Mouse (Mus musculus): ENCODE data around the gene Zdhhc7. TPM values are rescaled to one million over a fixed set of nuclear protein-coding genes. Genes with fewer than 3 reads are reported as not detected.

Gene Zdhhc7
- polyA plus RNA-seq, 1 experiment: 35.5 TPM

GRCm38 (mm10) chr8:120044907-120045306 is 56.4 kb downstream of the Zdhhc7 start:
- no peak overlapping the region for H3K4me3 ChIP-seq (ENCODE audit: insufficient read depth, low read length)
- TF ChIP-seq POLR2A (IDR thresholded peaks at IDR 0.05; ENCODE audit: extremely low read depth, insufficient read depth, low read length) (no peak), CTCF (IDR thresholded peaks at IDR 0.05; ENCODE audit: extremely low read depth, insufficient read depth, low read length) (no peak)
- peaks cover 1% of the 10 kb centered on the region; the same call in 1 of the 2 replicates for H3K4me1 ChIP-seq (ENCODE audit: control insufficient read depth, insufficient read depth, low read length)
- H3K27ac ChIP-seq (ENCODE audit: insufficient read depth, low read length): no peak overlapping the region

GRCm38 (mm10) chr8:120042542-120043312 is 58.6 kb downstream of the Zdhhc7 start:
- H3K4me1 ChIP-seq (ENCODE audit: control insufficient read depth, insufficient read depth, low read length): peaks cover 1% of the 10 kb centered on the region; the same call in 1 of the 2 replicates
- TF ChIP-seq POLR2A (IDR thresholded peaks at IDR 0.05; ENCODE audit: extremely low read depth, insufficient read depth, low read length): no peak
- TF ChIP-seq CTCF (IDR thresholded peaks at IDR 0.05; ENCODE audit: extremely low read depth, insufficient read depth, low read length): no peak
- H3K27ac ChIP-seq (ENCODE audit: insufficient read depth, low read length): no peak overlapping the region
- H3K4me3 ChIP-seq (ENCODE audit: insufficient read depth, low read length): no peak overlapping the region

- H3K4me1 ChIP-seq (ENCODE audit: control insufficient read depth, insufficient read depth, low read length): no peaks in the 10 kb centered on the region
- no peak for TF ChIP-seq POLR2A (IDR thresholded peaks at IDR 0.05; ENCODE audit: extremely low read depth, insufficient read depth, low read length)
- no peak for TF ChIP-seq CTCF (IDR thresholded peaks at IDR 0.05; ENCODE audit: extremely low read depth, insufficient read depth, low read length)
- H3K27ac ChIP-seq (ENCODE audit: insufficient read depth, low read length): no peak overlapping the region
- no peak overlapping the region for H3K4me3 ChIP-seq (ENCODE audit: insufficient read depth, low read length)
These were observed 60.4 kb downstream of the Zdhhc7 start for GRCm38 (mm10) chr8:120040861-120041260.

- no peak overlapping the region for H3K27ac ChIP-seq (ENCODE audit: insufficient read depth, low read length)
- H3K4me3 ChIP-seq (ENCODE audit: insufficient read depth, low read length): no peak overlapping the region
- no peak for TF ChIP-seq POLR2A (IDR thresholded peaks at IDR 0.05; ENCODE audit: extremely low read depth, insufficient read depth, low read length)
- no peak for TF ChIP-seq CTCF (IDR thresholded peaks at IDR 0.05; ENCODE audit: extremely low read depth, insufficient read depth, low read length)
- no peaks in the 10 kb centered on the region; the same call in 1 of the 2 replicates for H3K4me1 ChIP-seq (ENCODE audit: control insufficient read depth, insufficient read depth, low read length)
These were observed 61.9 kb downstream of the Zdhhc7 start for GRCm38 (mm10) chr8:120039313-120039919.

GRCm38 (mm10) chr8:120038741-120039140 is 62.5 kb downstream of the Zdhhc7 start:
- no peak overlapping the region for H3K4me3 ChIP-seq (ENCODE audit: insufficient read depth, low read length)
- no peak for TF ChIP-seq CTCF (IDR thresholded peaks at IDR 0.05; ENCODE audit: extremely low read depth, insufficient read depth, low read length)
- no peak for TF ChIP-seq POLR2A (IDR thresholded peaks at IDR 0.05; ENCODE audit: extremely low read depth, insufficient read depth, low read length)
- H3K4me1 ChIP-seq (ENCODE audit: control insufficient read depth, insufficient read depth, low read length): no peaks in the 10 kb centered on the region; the same call in 1 of the 2 replicates
- H3K27ac ChIP-seq (ENCODE audit: insufficient read depth, low read length): no peak overlapping the region

GRCm38 (mm10) chr8:120037611-120038010 is 63.7 kb downstream of the Zdhhc7 start:
- TF ChIP-seq POLR2A (IDR thresholded peaks at IDR 0.05; ENCODE audit: extremely low read depth, insufficient read depth, low read length) (no peak), CTCF (IDR thresholded peaks at IDR 0.05; ENCODE audit: extremely low read depth, insufficient read depth, low read length) (no peak)
- Histone ChIP-seq H3K4me3 (ENCODE audit: insufficient read depth, low read length) (no peak overlapping the region), H3K4me1 (ENCODE audit: control insufficient read depth, insufficient read depth, low read length) (no peaks in the 10 kb centered on the region; the same call in 1 of the 2 replicates), H3K27ac (ENCODE audit: insufficient read depth, low read length) (no peak overlapping the region)

GRCm38 (mm10) chr8:120037199-120037598 is 64.1 kb downstream of the Zdhhc7 start:
- no peak overlapping the region for H3K27ac ChIP-seq (ENCODE audit: insufficient read depth, low read length)

GRCm38 (mm10) chr8:120036578-120036977 is 64.7 kb downstream of the Zdhhc7 start:
- TF ChIP-seq CTCF (IDR thresholded peaks at IDR 0.05; ENCODE audit: extremely low read depth, insufficient read depth, low read length) (no peak), POLR2A (IDR thresholded peaks at IDR 0.05; ENCODE audit: extremely low read depth, insufficient read depth, low read length) (no peak)
- Histone ChIP-seq H3K4me1 (ENCODE audit: control insufficient read depth, insufficient read depth, low read length) (no peaks in the 10 kb centered on the region; the same call in 1 of the 2 replicates), H3K4me3 (ENCODE audit: insufficient read depth, low read length) (no peak overlapping the region), H3K27ac (ENCODE audit: insufficient read depth, low read length) (no peak overlapping the region)

More at GRCm38 (mm10) chr8:120037199-120037598, 64.1 kb downstream of the Zdhhc7 start:
- Histone ChIP-seq H3K4me1 (ENCODE audit: control insufficient read depth, insufficient read depth, low read length) (no peaks in the 10 kb centered on the region; the same call in 1 of the 2 replicates), H3K4me3 (ENCODE audit: insufficient read depth, low read length) (no peak overlapping the region)
- TF ChIP-seq CTCF (IDR thresholded peaks at IDR 0.05; ENCODE audit: extremely low read depth, insufficient read depth, low read length) (no peak), POLR2A (IDR thresholded peaks at IDR 0.05; ENCODE audit: extremely low read depth, insufficient read depth, low read length) (no peak)

GRCm38 (mm10) chr8:120036111-120036510 is 65.2 kb downstream of the Zdhhc7 start:
- TF ChIP-seq POLR2A (IDR thresholded peaks at IDR 0.05; ENCODE audit: extremely low read depth, insufficient read depth, low read length) (no peak), CTCF (IDR thresholded peaks at IDR 0.05; ENCODE audit: extremely low read depth, insufficient read depth, low read length) (no peak)
- Histone ChIP-seq H3K27ac (ENCODE audit: insufficient read depth, low read length) (no peak overlapping the region), H3K4me1 (ENCODE audit: control insufficient read depth, insufficient read depth, low read length) (no peaks in the 10 kb centered on the region; the same call in 1 of the 2 replicates), H3K4me3 (ENCODE audit: insufficient read depth, low read length) (no peak overlapping the region)
